Mouse (Mus musculus): Measurements from ENCODE around the gene Cnot10. TPM values are rescaled to one million over a fixed set of nuclear protein-coding genes. Genes with fewer than 3 reads are reported as not detected.

Gene Cnot10
- total and polyA plus RNA-seq, 2 experiments: 10.7 to 15.2 TPM

DNA sequence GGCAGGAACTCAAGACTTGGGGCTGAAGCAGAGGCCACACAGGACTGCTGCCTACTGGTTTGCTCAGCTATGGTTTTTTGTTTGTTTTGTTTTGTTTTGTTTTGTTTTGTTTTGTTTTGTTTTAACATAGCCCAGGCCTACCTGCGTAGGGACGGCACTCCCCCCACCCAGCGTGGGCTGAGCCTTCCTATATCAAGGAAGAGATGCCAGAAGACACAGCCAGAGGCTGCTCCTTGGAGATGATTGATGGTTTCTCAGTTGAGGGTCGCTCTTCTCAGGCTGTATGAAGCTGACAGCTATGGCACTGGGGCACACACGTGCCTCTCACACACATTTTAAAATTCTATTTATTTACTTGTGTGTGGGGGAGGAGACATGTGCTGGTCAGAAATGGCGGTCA, 21.0 kb upstream of the Cnot10 start:
- 82% methylated on average over 6 of the region's 6 CpGs for WGBS
- no peak overlapping the region for H3K27ac ChIP-seq (replicated peaks; ENCODE audit: insufficient read depth, low read depth, low read length)
- no peaks in the 10 kb centered on the region for H3K79me2 ChIP-seq (ENCODE audit: control insufficient read depth, insufficient read depth, low read length)
- H3K36me3 ChIP-seq (ENCODE audit: control insufficient read depth, insufficient read depth, low read length): no peaks in the 10 kb centered on the region
- TF ChIP-seq POLR2A (IDR thresholded peaks at IDR 0.05; ENCODE audit: extremely low read depth, insufficient read depth, low read length): no peak
- no peak for TF ChIP-seq CTCF (IDR thresholded peaks at IDR 0.05; ENCODE audit: low read depth, low read length)
- no peaks in the 10 kb centered on the region for H3K27me3 ChIP-seq (ENCODE audit: control insufficient read depth, insufficient read depth, low read length)
- no peak overlapping the region for H3K9ac ChIP-seq (ENCODE audit: low read depth, low read length)
- no peak overlapping the region for H3K4me3 ChIP-seq (ENCODE audit: insufficient read depth, low read depth, low read length)
- DNase-seq (ENCODE audit: extremely low read depth, low read depth, low spot score): no peak
- H3K4me1 ChIP-seq (ENCODE audit: control insufficient read depth, insufficient read depth, low read length): no peaks in the 10 kb centered on the region

DNA sequence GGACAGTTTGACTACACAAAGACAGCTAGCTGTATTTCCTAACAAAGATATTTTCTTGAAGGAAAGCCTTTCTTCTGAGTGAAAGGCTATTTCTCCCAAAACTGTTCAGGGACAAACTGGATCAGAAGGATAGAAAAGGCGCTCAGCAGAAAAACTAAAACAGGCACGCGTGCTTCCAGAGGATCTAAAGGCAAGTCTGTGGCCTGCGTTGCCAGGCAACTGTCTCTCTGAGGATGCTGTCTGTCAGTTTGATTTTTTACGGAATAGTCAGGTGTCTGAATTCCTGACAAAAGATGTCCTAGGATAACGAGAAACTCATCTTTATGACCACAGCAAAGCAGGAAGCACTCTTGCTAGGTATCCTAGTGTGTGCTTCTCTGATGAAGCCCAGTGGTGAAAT, 20.5 kb upstream of the Cnot10 start:
- Histone ChIP-seq H3K4me1 (ENCODE audit: control insufficient read depth, insufficient read depth, low read length) (no peaks in the 10 kb centered on the region), H3K36me3 (ENCODE audit: control insufficient read depth, insufficient read depth, low read length) (no peaks in the 10 kb centered on the region), H3K27me3 (ENCODE audit: control insufficient read depth, insufficient read depth, low read length) (no peaks in the 10 kb centered on the region), H3K27ac (replicated peaks; ENCODE audit: insufficient read depth, low read depth, low read length) (no peak overlapping the region), H3K9ac (ENCODE audit: low read depth, low read length) (no peak overlapping the region), H3K4me3 (ENCODE audit: insufficient read depth, low read depth, low read length) (no peak overlapping the region), H3K79me2 (ENCODE audit: control insufficient read depth, insufficient read depth, low read length) (no peaks in the 10 kb centered on the region)
- TF ChIP-seq POLR2A (IDR thresholded peaks at IDR 0.05; ENCODE audit: extremely low read depth, insufficient read depth, low read length) (no peak), CTCF (IDR thresholded peaks at IDR 0.05; ENCODE audit: low read depth, low read length) (no peak)
- 93% methylated on average over 6 of the region's 6 CpGs for WGBS
- DNase-seq (ENCODE audit: extremely low read depth, low read depth, low spot score): no peak

DNA sequence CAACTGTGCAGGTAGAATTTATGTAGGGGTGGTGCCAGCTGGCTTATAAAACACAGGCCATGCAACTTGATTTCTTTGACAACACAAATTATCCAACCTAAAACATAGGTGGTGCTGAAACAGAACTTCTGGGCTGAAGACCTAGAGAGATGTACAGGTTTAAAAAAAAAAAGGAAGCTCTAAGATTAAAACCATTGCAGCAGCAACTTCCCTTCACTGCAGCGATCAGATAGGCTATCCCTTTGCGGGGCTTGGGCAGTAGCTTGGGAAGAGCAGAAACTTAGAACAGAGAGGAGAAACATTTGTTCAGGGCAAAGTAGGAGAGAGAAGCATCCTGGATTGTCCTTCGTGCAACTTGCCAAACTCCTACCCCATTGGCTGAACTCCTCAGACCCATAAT, 16.7 kb upstream of the Cnot10 start:
- Histone ChIP-seq H3K4me1 (ENCODE audit: control insufficient read depth, insufficient read depth, low read length) (no peaks in the 10 kb centered on the region), H3K27me3 (ENCODE audit: control insufficient read depth, insufficient read depth, low read length) (no peaks in the 10 kb centered on the region), H3K27ac (replicated peaks; ENCODE audit: insufficient read depth, low read depth, low read length) (no peak overlapping the region), H3K9ac (ENCODE audit: low read depth, low read length) (no peak overlapping the region), H3K4me3 (ENCODE audit: insufficient read depth, low read depth, low read length) (no peak overlapping the region), H3K79me2 (ENCODE audit: control insufficient read depth, insufficient read depth, low read length) (no peaks in the 10 kb centered on the region), H3K36me3 (ENCODE audit: control insufficient read depth, insufficient read depth, low read length) (no peaks in the 10 kb centered on the region)
- TF ChIP-seq CTCF (IDR thresholded peaks at IDR 0.05; ENCODE audit: low read depth, low read length): no peak
- no peak for TF ChIP-seq POLR2A (IDR thresholded peaks at IDR 0.05; ENCODE audit: extremely low read depth, insufficient read depth, low read length)
- no peak for DNase-seq (ENCODE audit: extremely low read depth, low read depth, low spot score)
- WGBS: 74% methylated on average over 3 of the region's 3 CpGs

DNA sequence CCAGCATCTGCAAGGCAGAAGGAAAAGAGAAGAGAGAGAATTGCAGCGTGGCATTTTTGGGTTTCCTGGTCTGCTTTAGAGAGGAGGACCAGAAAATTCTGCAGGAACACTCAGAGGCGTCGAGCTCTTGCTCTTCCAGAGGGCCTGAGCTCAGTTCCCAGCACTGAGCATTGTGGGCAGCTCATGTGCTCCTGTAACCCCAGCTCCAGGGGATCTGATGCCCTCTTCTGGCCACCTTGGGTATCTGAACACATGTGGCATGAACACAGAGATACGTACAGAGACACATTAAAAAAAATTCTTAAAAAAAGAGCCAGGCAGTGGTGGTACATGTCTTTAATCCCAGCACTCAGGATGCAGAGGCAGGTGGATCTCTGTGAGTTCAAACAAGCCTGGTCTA, 15.4 kb upstream of the Cnot10 start:
- DNase-seq (ENCODE audit: extremely low read depth, low read depth, low spot score): no peak
- H3K36me3 ChIP-seq (ENCODE audit: control insufficient read depth, insufficient read depth, low read length): no peaks in the 10 kb centered on the region
- no peaks in the 10 kb centered on the region for H3K79me2 ChIP-seq (ENCODE audit: control insufficient read depth, insufficient read depth, low read length)
- 92% methylated on average over 4 of the region's 4 CpGs for WGBS
- no peak overlapping the region for H3K27ac ChIP-seq (replicated peaks; ENCODE audit: insufficient read depth, low read depth, low read length)
- no peak overlapping the region for H3K4me3 ChIP-seq (ENCODE audit: insufficient read depth, low read depth, low read length)
- H3K27me3 ChIP-seq (ENCODE audit: control insufficient read depth, insufficient read depth, low read length): no peaks in the 10 kb centered on the region
- TF ChIP-seq CTCF (IDR thresholded peaks at IDR 0.05; ENCODE audit: low read depth, low read length): no peak
- TF ChIP-seq POLR2A (IDR thresholded peaks at IDR 0.05; ENCODE audit: extremely low read depth, insufficient read depth, low read length): no peak
- H3K4me1 ChIP-seq (ENCODE audit: control insufficient read depth, insufficient read depth, low read length): no peaks in the 10 kb centered on the region
- no peak overlapping the region for H3K9ac ChIP-seq (ENCODE audit: low read depth, low read length)

DNA sequence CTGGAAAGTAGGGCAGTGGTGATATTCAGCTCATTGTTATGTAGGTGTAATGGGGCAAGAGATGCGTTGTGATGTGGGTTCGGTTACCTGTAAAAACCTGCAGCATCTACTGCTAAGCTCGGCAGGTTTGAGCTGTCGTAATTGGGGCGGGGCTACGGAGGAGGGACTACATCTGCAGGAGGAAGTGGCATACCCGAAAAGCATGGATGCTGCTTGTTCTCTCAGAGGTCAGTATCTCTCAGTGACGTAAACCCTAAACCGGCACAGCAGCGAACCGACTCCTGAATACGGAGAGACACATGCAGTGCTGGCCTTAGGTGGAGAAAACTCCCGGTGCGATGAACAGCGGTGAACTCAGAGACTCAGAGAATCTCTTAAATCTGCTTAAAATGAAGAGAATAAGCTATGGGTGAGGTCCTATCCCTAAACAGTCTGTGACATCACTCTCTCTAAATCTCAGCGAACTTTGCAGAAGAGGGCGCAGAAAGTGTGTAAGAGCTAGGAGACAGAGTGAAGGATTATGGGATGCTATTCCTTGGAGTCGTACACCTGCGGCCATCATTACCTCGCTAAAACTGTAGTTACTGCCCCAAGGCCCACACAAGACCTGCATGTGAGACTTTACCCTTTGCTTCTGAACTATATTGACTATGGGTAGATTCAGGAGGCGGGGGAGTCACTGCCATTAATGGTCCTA, 11.1 kb upstream of the Cnot10 start:
- Histone ChIP-seq H3K27ac (replicated peaks; ENCODE audit: insufficient read depth, low read depth, low read length) (no peak overlapping the region), H3K27me3 (ENCODE audit: control insufficient read depth, insufficient read depth, low read length) (no peaks in the 10 kb centered on the region), H3K79me2 (ENCODE audit: control insufficient read depth, insufficient read depth, low read length) (no peaks in the 10 kb centered on the region), H3K36me3 (ENCODE audit: control insufficient read depth, insufficient read depth, low read length) (no peaks in the 10 kb centered on the region), H3K9ac (ENCODE audit: low read depth, low read length) (no peak overlapping the region), H3K4me3 (ENCODE audit: insufficient read depth, low read depth, low read length) (no peak overlapping the region), H3K4me1 (ENCODE audit: control insufficient read depth, insufficient read depth, low read length) (peaks cover 2% of the 10 kb centered on the region; the same call in 1 of the 2 replicates)
- 60% methylated on average over 21 of the region's 21 CpGs for WGBS
- TF ChIP-seq CTCF (IDR thresholded peaks at IDR 0.05; ENCODE audit: low read depth, low read length) (no peak), POLR2A (IDR thresholded peaks at IDR 0.05; ENCODE audit: extremely low read depth, insufficient read depth, low read length) (no peak)
- no peak for DNase-seq (ENCODE audit: extremely low read depth, low read depth, low spot score)

DNA sequence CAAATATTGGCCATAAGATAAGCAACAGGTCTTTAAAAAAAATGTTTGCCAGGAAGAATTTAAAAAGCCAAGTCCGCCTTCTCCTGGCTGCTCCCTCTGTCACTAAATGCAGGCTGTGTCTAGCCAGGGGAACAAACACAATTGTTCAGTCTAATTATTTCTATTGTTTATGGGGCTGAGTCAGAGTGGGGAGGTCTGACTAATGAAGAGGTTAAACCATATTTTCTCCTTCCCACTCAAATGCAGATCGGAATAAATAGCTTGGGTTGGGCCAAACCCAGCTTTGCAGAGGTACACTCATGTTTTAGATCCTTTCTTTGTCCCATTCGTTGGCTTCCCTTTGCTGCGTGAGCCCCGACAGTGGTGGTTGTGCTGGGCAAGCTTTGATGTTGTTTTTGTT, 9.4 kb upstream of the Cnot10 start:
- Histone ChIP-seq H3K4me3 (ENCODE audit: insufficient read depth, low read depth, low read length) (no peak overlapping the region), H3K27me3 (ENCODE audit: control insufficient read depth, insufficient read depth, low read length) (no peaks in the 10 kb centered on the region), H3K9ac (ENCODE audit: low read depth, low read length) (no peak overlapping the region), H3K4me1 (ENCODE audit: control insufficient read depth, insufficient read depth, low read length) (peaks cover 2% of the 10 kb centered on the region; the same call in 1 of the 2 replicates), H3K36me3 (ENCODE audit: control insufficient read depth, insufficient read depth, low read length) (no peaks in the 10 kb centered on the region), H3K27ac (replicated peaks; ENCODE audit: insufficient read depth, low read depth, low read length) (no peak overlapping the region), H3K79me2 (ENCODE audit: control insufficient read depth, insufficient read depth, low read length) (no peaks in the 10 kb centered on the region)
- 72% methylated on average over 5 of the region's 5 CpGs for WGBS
- no peak for TF ChIP-seq CTCF (IDR thresholded peaks at IDR 0.05; ENCODE audit: low read depth, low read length)
- no peak for TF ChIP-seq POLR2A (IDR thresholded peaks at IDR 0.05; ENCODE audit: extremely low read depth, insufficient read depth, low read length)
- no peak for DNase-seq (ENCODE audit: extremely low read depth, low read depth, low spot score)
